Mouse (Mus musculus) frontal cortex, postnatal 10 days (tissue): ENCODE results near the gene Mup7.
"Not testable (repeated sequence)": the region's sequence is repeated elsewhere in the genome, so short reads cannot be mapped to it uniquely, and the experiment has no call there.

ENCODE experiments used
- DNase-seq, 2 experiments: peaks; one replicate each; pipeline ENCODE4 v3.0.0; 2022; ENCODE audit warnings: low spot score in 2 of 2, mixed read lengths in 1 of 2

The Mup7 gene

GRCm38 (mm10) chr4:60070375-60070774, at the start of gene Mup7:
Gene Mup7 (minus strand): TSS chr4:60070475.
- not testable (repeated sequence) for DNase-seq

DNA sequence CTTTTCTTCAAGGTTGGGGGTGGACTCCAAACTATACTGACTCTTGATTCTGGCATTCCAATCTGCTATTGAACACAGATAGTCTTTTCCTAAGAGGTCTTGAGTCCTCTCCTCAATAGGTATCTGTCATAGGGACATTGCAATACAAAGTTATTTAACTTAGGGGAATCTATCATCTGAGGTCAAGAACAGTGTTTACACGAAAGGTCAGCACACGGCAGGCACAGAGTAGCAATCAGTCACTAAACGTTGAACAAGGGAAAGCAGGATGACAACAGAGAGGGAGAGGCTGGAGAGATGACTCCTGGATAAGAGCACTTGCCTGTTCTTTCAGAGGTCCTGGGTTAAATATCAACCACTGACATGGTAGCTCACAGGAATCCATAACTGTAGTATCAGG, 9.6 kb upstream of the Mup7 start:
- DNase-seq = not testable (repeated sequence)

GRCm38 (mm10) chr4:60029334-60030111, 40.8 kb downstream of the Mup7 start:
- not testable (repeated sequence) for DNase-seq

GRCm38 (mm10) chr4:60020141-60020540, 50.1 kb downstream of the Mup7 start:
- not testable (repeated sequence) for DNase-seq
